Mouse (Mus musculus) activated CD4-positive, CD25-positive, alpha-beta regulatory T cell, adult 4 months (primary cell): ENCODE results near the gene Agpat1. TPM values are rescaled to one million over a fixed set of nuclear protein-coding genes. Genes with fewer than 3 reads are reported as not detected.

Experiments
- ATAC-seq: one replicate; pipeline ENCODE4 v1.8.0; 2017
- polyA plus RNA-seq, 2 experiments: library from polyadenylated mRNA; unstranded; fragments of 100-300 nt; shearing (Covaris generic); gene quantifications; one replicate each; pipeline ENCODE4 v1.2.1; 2017

Agpat1 gene
- polyA plus RNA-seq, 2 experiments from 2014 or later: 16.9 to 18.4 TPM

DNA sequence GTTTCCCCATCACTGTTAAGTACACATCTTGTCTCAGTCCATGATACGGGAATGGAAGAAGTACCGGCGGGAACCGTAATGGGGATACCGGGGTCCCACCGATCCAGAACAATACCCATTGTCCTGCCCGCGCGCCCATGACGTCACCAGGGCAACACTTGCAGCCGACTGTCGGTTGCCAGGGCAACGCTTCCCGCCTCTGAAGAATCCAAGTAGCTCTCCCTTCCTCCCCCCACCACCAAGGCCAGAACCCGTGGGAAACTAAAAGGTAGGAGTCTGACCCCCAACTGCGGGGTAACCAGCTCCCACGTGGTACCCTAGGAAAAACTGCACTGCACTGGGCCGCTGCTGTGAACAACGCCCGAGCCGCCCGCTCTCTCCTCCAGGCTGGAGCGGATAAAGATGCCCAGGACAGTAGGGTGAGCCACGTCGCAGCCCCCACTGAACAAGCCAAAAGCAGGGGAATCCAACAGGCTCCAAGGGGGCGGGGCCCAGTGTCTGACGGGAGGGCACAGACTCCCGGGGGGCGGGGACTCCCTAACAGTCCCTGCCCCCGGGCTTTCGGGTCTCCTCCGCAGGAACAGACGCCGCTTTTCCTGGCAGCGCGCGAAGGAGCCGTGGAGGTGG lies 17.2 kb upstream of the Agpat1 start:
- peak; percentile 37 for ATAC-seq

GRCm38 (mm10) chr17:34587423-34587811 lies 16.6 kb upstream of the Agpat1 start:
- peak; percentile 72 for ATAC-seq

- no peak for ATAC-seq
Observed at GRCm38 (mm10) chr17:34587814-34588213, 16.2 kb upstream of the Agpat1 start.

- no peak for ATAC-seq
Observed at GRCm38 (mm10) chr17:34588767-34589166, 15.3 kb upstream of the Agpat1 start.

GRCm38 (mm10) chr17:34589206-34589605 lies 14.9 kb upstream of the Agpat1 start:
- ATAC-seq: no peak

DNA sequence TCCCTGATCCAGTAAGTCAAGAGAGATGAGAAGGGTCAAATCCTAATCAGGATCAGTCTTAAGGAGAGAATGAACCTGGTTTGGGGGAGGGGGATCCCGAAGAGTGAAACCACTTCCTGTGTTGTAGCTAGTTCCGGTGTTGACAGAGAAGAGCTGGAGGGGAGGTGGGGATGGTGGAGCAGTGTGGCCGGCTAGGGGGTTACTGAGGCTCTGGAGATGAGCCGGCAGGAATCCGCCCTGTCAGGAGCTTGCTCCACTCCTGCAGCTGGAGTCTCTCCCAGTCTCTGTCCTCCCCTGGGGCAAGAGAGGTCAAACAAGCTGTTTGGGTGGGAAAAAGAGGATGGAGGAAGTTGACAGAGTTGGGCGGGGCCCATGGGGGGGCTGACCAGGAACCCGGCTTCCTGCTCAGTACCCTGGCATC lies 14.4 kb upstream of the Agpat1 start, which contains the start of gene Gpsm3:
TSS of gene Gpsm3 (plus strand) at position 126 of the 421 bp plus-strand sequence.
- peak; percentile 41 for ATAC-seq

- no peak for ATAC-seq
Observed at GRCm38 (mm10) chr17:34590154-34590987, 13.7 kb upstream of the Agpat1 start.

DNA sequence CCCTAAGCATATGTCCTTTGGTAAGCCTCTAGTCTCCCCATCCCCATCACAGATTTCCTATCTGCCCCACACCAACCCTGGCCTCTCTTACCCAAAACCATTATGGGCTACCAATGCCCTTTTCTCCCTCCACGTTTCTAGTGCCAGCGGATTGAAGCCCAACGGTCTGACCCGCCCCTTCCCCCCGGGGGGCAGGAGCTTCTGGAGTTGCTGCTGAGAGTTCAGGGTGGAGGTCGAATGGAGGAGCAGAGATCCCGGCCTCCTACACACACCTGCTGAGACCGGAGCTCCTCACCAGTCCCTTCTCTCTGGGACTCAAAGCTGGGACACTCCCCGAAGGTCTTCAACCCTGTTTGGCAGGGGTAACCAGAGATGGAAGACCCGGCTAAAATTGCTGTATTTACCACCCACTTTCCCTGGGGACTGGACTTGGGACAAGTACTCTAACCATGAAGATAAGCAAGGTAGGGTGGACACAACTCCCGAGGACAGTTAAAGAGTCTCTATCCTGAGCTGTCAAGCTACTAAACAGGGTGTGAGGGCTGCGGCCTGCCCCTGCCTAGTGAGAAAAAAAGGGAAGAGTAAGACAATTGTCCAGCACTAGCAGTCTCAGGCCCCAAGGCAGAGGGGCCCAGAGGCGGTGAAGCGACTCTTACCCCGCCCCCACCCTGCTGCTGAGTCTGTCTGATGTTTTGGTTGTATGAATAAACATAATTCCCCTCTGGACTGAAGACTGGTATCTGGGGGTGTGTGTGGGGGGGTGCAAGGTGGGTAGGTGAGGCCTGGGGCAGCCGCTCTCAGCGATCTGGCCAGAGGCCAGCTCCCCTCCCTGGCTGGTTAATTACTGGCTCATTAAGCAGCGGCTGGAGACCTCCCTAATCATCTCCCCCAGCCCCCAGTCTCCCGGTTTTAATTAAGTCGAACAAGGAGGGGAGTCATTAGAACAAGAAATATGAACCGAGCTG lies 12.8 kb upstream of the Agpat1 start, which contains the start of gene Pbx2:
TSS of gene Pbx2 (plus strand) at position 238 of the 965 bp plus-strand sequence.
- no peak for ATAC-seq

DNA sequence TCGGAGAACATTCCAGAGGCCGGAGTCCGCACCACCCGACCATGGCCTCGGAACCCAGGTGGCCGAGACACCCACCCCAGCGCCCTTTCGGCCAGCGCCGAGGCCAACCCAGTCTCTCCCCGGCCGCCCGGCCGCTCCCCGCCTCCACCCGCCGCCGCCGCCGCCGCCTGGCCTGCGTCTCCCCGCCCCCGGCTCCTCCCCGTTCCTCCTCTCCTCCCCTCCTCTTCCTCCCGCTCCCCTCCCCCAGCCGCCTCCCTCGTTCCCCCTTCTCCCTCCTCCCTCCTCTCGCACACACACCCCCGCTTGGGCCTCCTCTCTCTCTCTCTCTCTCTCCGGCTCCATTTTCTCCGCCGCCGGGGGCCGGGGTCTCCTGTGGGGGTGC lies 12.1 kb upstream of the Agpat1 start:
- ATAC-seq: peak; percentile 34

GRCm38 (mm10) chr17:34592581-34593549 lies 11.2 kb upstream of the Agpat1 start:
- no peak for ATAC-seq

- ATAC-seq: no peak
Observed at GRCm38 (mm10) chr17:34593752-34594525, 10.1 kb upstream of the Agpat1 start.

DNA sequence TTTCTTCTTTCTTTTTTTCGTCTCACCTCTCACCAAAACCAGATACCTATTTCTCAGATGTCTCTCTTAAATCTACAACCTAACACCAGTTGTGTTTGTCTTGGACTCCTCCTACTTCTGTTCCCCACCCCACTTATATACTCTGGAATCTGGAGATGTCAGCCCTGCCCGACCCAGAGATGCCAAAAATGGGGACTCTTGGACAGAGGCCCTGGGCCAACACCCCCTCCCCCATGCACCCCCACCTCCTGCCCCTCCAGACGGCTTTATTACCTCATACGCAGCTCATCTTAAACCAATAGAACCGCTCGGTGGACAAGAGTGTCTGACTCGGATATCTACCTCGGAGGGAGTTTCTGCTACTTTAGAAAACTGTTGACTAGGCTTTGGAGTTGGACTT lies 8.0 kb upstream of the Agpat1 start:
- no peak for ATAC-seq

GRCm38 (mm10) chr17:34597566-34598095 lies 6.4 kb upstream of the Agpat1 start, which contains the start of gene Ager:
TSS of gene Ager (plus strand) at chr17:34597862.
- no peak for ATAC-seq

DNA sequence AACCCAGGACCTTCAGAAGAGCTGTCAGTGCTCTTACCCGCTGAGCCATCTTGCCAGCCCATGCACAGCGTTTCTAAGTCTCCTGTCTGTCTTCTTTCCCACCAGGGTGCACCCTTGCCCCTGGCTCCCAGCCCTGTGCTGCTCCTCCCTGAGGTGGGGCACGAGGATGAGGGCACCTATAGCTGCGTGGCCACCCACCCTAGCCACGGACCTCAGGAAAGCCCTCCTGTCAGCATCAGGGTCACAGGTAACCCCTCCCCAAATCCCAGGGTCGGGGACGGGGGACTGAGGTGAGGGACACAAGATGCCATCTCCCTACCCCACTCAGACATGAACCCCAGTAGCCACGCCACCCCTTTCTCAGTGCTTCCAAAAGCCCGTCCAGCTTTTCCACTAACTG lies 4.2 kb upstream of the Agpat1 start:
- no peak for ATAC-seq

- no peak for ATAC-seq
Observed at GRCm38 (mm10) chr17:34601796-34602195, 2.3 kb upstream of the Agpat1 start.

GRCm38 (mm10) chr17:34603375-34604060 lies 544 bp upstream of the Agpat1 start, which contains the start of gene Rnf5:
TSS of gene Rnf5 (minus strand) at chr17:34603690.
- ATAC-seq: peak; percentile 87

DNA sequence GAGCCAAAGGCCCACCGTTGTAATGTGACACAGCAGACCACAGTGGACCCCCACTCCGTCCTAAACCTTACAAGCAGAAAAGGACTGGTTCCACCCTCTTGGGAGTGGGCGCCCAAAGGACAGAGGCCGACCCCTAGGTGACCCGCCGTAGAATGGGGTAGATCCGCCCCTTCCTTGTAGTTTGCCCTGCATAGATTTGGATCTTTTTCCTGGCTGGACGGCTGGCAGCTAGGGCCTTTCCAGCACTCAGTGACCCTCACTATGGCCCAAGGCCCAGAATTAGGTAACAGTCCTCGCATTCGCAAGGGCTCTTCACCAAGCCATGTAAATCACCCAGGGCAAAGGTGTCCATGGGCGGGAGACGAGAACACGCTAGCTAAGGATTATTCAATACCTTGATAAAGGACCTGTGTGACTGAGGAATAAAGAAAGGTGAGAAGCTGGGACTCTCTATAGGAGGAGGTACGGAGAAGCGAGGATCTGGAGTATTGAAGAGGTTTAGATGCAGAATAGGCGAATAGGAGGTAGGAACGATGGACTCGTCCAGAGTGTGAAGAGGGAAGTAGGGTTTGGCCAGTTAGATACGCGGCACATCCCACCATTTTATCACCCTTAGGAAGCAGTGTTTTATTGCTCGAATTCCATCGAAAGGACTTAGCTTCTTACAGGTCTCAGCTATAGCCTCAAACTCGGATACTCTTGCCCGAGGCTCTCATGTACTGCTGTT lies 612 bp downstream of the Agpat1 start:
- no peak for ATAC-seq

- peak; percentile 13 for ATAC-seq
Observed at GRCm38 (mm10) chr17:34605609-34606008, 1.5 kb downstream of the Agpat1 start.
